Mouse (Mus musculus): ENCODE results near the gene Bcr. TPM values are rescaled to one million over a fixed set of nuclear protein-coding genes. Genes with fewer than 3 reads are reported as not detected.

Bcr gene
- polyA plus RNA-seq, 1 experiment from 2014 or later: 11.2 TPM

GRCm38 (mm10) chr10:75062189-75062561, 1.8 kb downstream of the Bcr start:
- H3K27ac ChIP-seq (ENCODE audit: low read length): peak overlapping the region; percentile 69
- peak overlapping the region; percentile 88 for H3K9ac ChIP-seq (ENCODE audit: low read length)
- H3K4me3 ChIP-seq (ENCODE audit: low read length): peak overlapping the region; percentile 89
- H3K4me2 ChIP-seq (ENCODE audit: low read depth, low read length): peak overlapping the region; percentile 94
- peak; percentile 42 for ATAC-seq (ENCODE audit: low read depth)
- H3K4me1 ChIP-seq (replicated peaks; ENCODE audit: control insufficient read depth, insufficient read depth, low read length): peaks cover 61% of the 10 kb centered on the region
- no peaks in the 10 kb centered on the region for H3K36me3 ChIP-seq (ENCODE audit: control insufficient read depth, insufficient read depth, low read length)
- WGBS: 8% methylated on average over 6 of the region's 6 CpGs
- H3K27me3 ChIP-seq (ENCODE audit: control insufficient read depth, insufficient read depth, low read depth, low read length): peaks cover 2% of the 10 kb centered on the region; the same call in 1 of the 2 replicates
- H3K9me3 ChIP-seq (ENCODE audit: control insufficient read depth, low read length): no peaks in the 10 kb centered on the region

GRCm38 (mm10) chr10:75062621-75063020, 2.2 kb downstream of the Bcr start:
- ATAC-seq (ENCODE audit: low read depth): peak; percentile 18
- Histone ChIP-seq H3K4me1 (replicated peaks; ENCODE audit: control insufficient read depth, insufficient read depth, low read length) (peaks cover 64% of the 10 kb centered on the region), H3K9ac (ENCODE audit: low read length) (peak overlapping the region; percentile 88), H3K36me3 (ENCODE audit: control insufficient read depth, insufficient read depth, low read length) (no peaks in the 10 kb centered on the region), H3K27ac (ENCODE audit: low read length) (0 out of 2 replicates have a peak overlapping the region, but pooled peaks have one; percentile 9), H3K4me2 (ENCODE audit: low read depth, low read length) (peak overlapping the region; percentile 94), H3K4me3 (ENCODE audit: low read length) (peak overlapping the region; percentile 89), H3K9me3 (ENCODE audit: control insufficient read depth, low read length) (no peaks in the 10 kb centered on the region), H3K27me3 (ENCODE audit: control insufficient read depth, insufficient read depth, low read depth, low read length) (peaks cover under 1% of the 10 kb centered on the region; the same call in 1 of the 2 replicates)
- 27% methylated on average over 6 of the region's 6 CpGs for WGBS

- ATAC-seq (ENCODE audit: low read depth): no peak
- Histone ChIP-seq H3K27me3 (ENCODE audit: control insufficient read depth, insufficient read depth, low read depth, low read length) (no peaks in the 10 kb centered on the region), H3K9me3 (ENCODE audit: control insufficient read depth, low read length) (no peaks in the 10 kb centered on the region), H3K27ac (ENCODE audit: low read length) (no peak overlapping the region), H3K9ac (ENCODE audit: low read length) (peak overlapping the region; percentile 36), H3K4me2 (ENCODE audit: low read depth, low read length) (peak overlapping the region; percentile 94), H3K4me3 (ENCODE audit: low read length) (peak overlapping the region; percentile 89), H3K4me1 (replicated peaks; ENCODE audit: control insufficient read depth, insufficient read depth, low read length) (peaks cover 64% of the 10 kb centered on the region), H3K36me3 (ENCODE audit: control insufficient read depth, insufficient read depth, low read length) (no peaks in the 10 kb centered on the region)
- 26% methylated on average over 12 of the region's 12 CpGs for WGBS
Measured at GRCm38 (mm10) chr10:75063301-75063965, 3.0 kb downstream of the Bcr start.

GRCm38 (mm10) chr10:75065691-75066090, 5.3 kb downstream of the Bcr start:
- H3K36me3 ChIP-seq (ENCODE audit: control insufficient read depth, insufficient read depth, low read length): no peaks in the 10 kb centered on the region

GRCm38 (mm10) chr10:75067446-75067845, 7.1 kb downstream of the Bcr start:
- ATAC-seq (ENCODE audit: low read depth): no peak
- Histone ChIP-seq H3K4me1 (replicated peaks; ENCODE audit: control insufficient read depth, insufficient read depth, low read length) (peaks cover 58% of the 10 kb centered on the region), H3K9me3 (ENCODE audit: control insufficient read depth, low read length) (no peaks in the 10 kb centered on the region), H3K27ac (ENCODE audit: low read length) (peak overlapping the region; percentile 71; the same call in 1 of the 2 replicates), H3K9ac (ENCODE audit: low read length) (no peak overlapping the region), H3K4me3 (ENCODE audit: low read length) (no peak overlapping the region), H3K36me3 (ENCODE audit: control insufficient read depth, insufficient read depth, low read length) (no peaks in the 10 kb centered on the region), H3K27me3 (ENCODE audit: control insufficient read depth, insufficient read depth, low read depth, low read length) (no peaks in the 10 kb centered on the region), H3K4me2 (ENCODE audit: low read depth, low read length) (no peak overlapping the region)

More at GRCm38 (mm10) chr10:75065691-75066090, 5.3 kb downstream of the Bcr start:
- ATAC-seq (ENCODE audit: low read depth): no peak
- Histone ChIP-seq H3K4me2 (ENCODE audit: low read depth, low read length) (no peak overlapping the region), H3K27ac (ENCODE audit: low read length) (no peak overlapping the region), H3K27me3 (ENCODE audit: control insufficient read depth, insufficient read depth, low read depth, low read length) (no peaks in the 10 kb centered on the region), H3K9ac (ENCODE audit: low read length) (no peak overlapping the region), H3K9me3 (ENCODE audit: control insufficient read depth, low read length) (no peaks in the 10 kb centered on the region), H3K4me3 (ENCODE audit: low read length) (no peak overlapping the region), H3K4me1 (replicated peaks; ENCODE audit: control insufficient read depth, insufficient read depth, low read length) (peaks cover 66% of the 10 kb centered on the region)
- WGBS: 64% methylated on average over 6 of the region's 6 CpGs

GRCm38 (mm10) chr10:75068086-75068485, 7.7 kb downstream of the Bcr start:
- no peak overlapping the region for H3K9ac ChIP-seq (ENCODE audit: low read length)
- H3K9me3 ChIP-seq (ENCODE audit: control insufficient read depth, low read length): no peaks in the 10 kb centered on the region
- no peaks in the 10 kb centered on the region for H3K36me3 ChIP-seq (ENCODE audit: control insufficient read depth, insufficient read depth, low read length)
- no peak overlapping the region for H3K4me3 ChIP-seq (ENCODE audit: low read length)
- 0 out of 2 replicates have a peak, but pooled peaks have one; percentile 34 for ATAC-seq (ENCODE audit: low read depth)
- peak overlapping the region; percentile 71 for H3K27ac ChIP-seq (ENCODE audit: low read length)
- no peaks in the 10 kb centered on the region for H3K27me3 ChIP-seq (ENCODE audit: control insufficient read depth, insufficient read depth, low read depth, low read length)
- 34% methylated on average over 2 of the region's 2 CpGs for WGBS
- H3K4me2 ChIP-seq (ENCODE audit: low read depth, low read length): peak overlapping the region; percentile 49; the same call in 1 of the 2 replicates
- peaks cover 51% of the 10 kb centered on the region for H3K4me1 ChIP-seq (replicated peaks; ENCODE audit: control insufficient read depth, insufficient read depth, low read length)

GRCm38 (mm10) chr10:75068624-75069328, 8.4 kb downstream of the Bcr start:
- Histone ChIP-seq H3K4me3 (ENCODE audit: low read length) (peak overlapping the region; percentile 15; the same call in 1 of the 2 replicates), H3K4me2 (ENCODE audit: low read depth, low read length) (peak overlapping the region; percentile 49), H3K4me1 (replicated peaks; ENCODE audit: control insufficient read depth, insufficient read depth, low read length) (peaks cover 45% of the 10 kb centered on the region), H3K27me3 (ENCODE audit: control insufficient read depth, insufficient read depth, low read depth, low read length) (no peaks in the 10 kb centered on the region), H3K27ac (ENCODE audit: low read length) (peak overlapping the region; percentile 71), H3K9me3 (ENCODE audit: control insufficient read depth, low read length) (no peaks in the 10 kb centered on the region), H3K36me3 (ENCODE audit: control insufficient read depth, insufficient read depth, low read length) (no peaks in the 10 kb centered on the region), H3K9ac (ENCODE audit: low read length) (no peak overlapping the region)
- peak; percentile 81 for ATAC-seq (ENCODE audit: low read depth)
- 23% methylated on average over 12 of the region's 12 CpGs for WGBS

GRCm38 (mm10) chr10:75070281-75070976, 10.0 kb downstream of the Bcr start:
- Histone ChIP-seq H3K27me3 (ENCODE audit: control insufficient read depth, insufficient read depth, low read depth, low read length) (no peaks in the 10 kb centered on the region), H3K9ac (ENCODE audit: low read length) (no peak overlapping the region), H3K27ac (ENCODE audit: low read length) (peak overlapping the region; percentile 43; the same call in 1 of the 2 replicates), H3K9me3 (ENCODE audit: control insufficient read depth, low read length) (no peaks in the 10 kb centered on the region), H3K36me3 (ENCODE audit: control insufficient read depth, insufficient read depth, low read length) (no peaks in the 10 kb centered on the region), H3K4me3 (ENCODE audit: low read length) (no peak overlapping the region), H3K4me1 (replicated peaks; ENCODE audit: control insufficient read depth, insufficient read depth, low read length) (peaks cover 31% of the 10 kb centered on the region), H3K4me2 (ENCODE audit: low read depth, low read length) (no peak overlapping the region)
- WGBS: 43% methylated on average over 11 of the region's 11 CpGs
- ATAC-seq (ENCODE audit: low read depth): no peak

GRCm38 (mm10) chr10:75075665-75076064, 15.3 kb downstream of the Bcr start:
- no peak overlapping the region for H3K9ac ChIP-seq (ENCODE audit: low read length)
- H3K27me3 ChIP-seq (ENCODE audit: control insufficient read depth, insufficient read depth, low read depth, low read length): no peaks in the 10 kb centered on the region
- no peak overlapping the region for H3K4me2 ChIP-seq (ENCODE audit: low read depth, low read length)
- peaks cover 8% of the 10 kb centered on the region for H3K4me1 ChIP-seq (replicated peaks; ENCODE audit: control insufficient read depth, insufficient read depth, low read length)
- no peaks in the 10 kb centered on the region for H3K36me3 ChIP-seq (ENCODE audit: control insufficient read depth, insufficient read depth, low read length)
- H3K9me3 ChIP-seq (ENCODE audit: control insufficient read depth, low read length): no peaks in the 10 kb centered on the region
- 29% methylated on average over 5 of the region's 5 CpGs for WGBS
- peak; percentile 54 for ATAC-seq (ENCODE audit: low read depth)
- no peak overlapping the region; the same call in 1 of the 2 replicates for H3K27ac ChIP-seq (ENCODE audit: low read length)
- H3K4me3 ChIP-seq (ENCODE audit: low read length): no peak overlapping the region

Data from lung, embryonic 16.5 days (tissue).